Mouse (Mus musculus) v-Abl transformed pro-B cells (cell line): ENCODE data around the gene Evx1.

Experiments
- in situ Hi-C, 2 experiments: fragments of 400-800 bp; cut with MboI; formaldehyde crosslinking; loops; one replicate each; pipeline ENCODE4 v1.15.1; 2025; ENCODE audit not compliant: unreplicated experiment in 2 of 2

The Evx1 gene

DNA sequence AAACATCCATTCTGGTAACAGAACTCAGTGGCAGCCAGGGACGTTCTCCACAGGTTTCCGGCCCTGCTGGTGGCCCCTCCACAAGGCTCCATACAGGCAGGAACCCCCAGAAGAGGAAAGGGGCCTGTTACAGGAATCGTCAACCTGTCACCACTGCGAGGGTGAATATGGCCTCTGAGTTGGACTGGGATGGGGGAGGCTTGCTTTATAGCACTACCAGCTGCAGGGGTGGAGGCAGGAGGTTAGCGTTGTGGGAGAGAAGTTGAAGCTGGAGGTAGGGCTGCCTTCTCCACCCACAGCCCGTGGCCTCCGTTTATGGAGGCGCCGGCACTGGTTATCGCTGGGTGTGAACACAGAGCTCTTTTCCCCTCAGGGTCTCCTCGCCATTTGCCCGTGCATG is 32.2 kb upstream of the Evx1 start:
- in situ Hi-C loops, result no loop called here

DNA sequence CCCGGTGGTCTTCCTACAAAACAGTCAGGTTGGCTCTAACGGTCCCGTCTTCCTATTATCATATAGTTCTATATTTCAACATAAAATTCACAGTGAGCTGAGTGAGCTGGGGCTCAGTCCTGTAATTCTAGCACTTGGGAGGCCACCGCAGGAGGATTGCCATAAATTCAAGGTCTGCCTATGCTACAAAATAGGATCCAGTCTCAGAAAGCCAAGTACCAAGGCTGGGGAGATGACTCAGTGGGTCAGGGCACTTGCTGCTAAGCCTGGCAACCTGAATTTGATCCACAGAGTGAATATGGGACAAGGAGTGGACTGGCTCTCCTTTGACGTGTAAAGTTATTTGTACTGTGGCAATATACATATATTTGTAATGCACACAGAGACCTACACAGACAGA is 29.4 kb upstream of the Evx1 start:
- in situ Hi-C loops, result no loop called here

- in situ Hi-C loops, result no loop called here
Observed at GRCm38 (mm10) chr6:52290186-52290585, 23.1 kb upstream of the Evx1 start.

GRCm38 (mm10) chr6:52291021-52291860 is 22.1 kb upstream of the Evx1 start:
- in situ Hi-C loops, result no loop called here

DNA sequence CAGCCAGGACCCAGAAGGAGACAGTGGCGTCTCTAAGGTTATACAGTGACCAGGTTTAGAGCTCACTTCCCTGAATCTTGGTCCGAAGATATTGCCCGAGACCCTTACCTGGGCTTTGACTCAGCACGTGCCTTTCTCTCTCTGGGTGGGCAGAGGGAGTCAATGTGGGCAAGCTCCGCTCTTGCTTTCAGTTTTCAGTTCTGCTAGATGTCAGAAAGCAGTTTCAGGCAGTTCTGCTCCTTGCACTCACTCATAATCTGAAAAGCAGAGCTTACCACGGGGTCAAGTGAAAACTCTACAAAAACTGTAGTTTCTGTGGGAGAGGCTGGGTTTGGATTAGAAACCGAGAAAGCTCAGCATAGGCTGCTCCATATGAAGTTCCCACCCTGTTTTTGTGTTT is 21.0 kb upstream of the Evx1 start:
- in situ Hi-C loops, result no loop called here

DNA sequence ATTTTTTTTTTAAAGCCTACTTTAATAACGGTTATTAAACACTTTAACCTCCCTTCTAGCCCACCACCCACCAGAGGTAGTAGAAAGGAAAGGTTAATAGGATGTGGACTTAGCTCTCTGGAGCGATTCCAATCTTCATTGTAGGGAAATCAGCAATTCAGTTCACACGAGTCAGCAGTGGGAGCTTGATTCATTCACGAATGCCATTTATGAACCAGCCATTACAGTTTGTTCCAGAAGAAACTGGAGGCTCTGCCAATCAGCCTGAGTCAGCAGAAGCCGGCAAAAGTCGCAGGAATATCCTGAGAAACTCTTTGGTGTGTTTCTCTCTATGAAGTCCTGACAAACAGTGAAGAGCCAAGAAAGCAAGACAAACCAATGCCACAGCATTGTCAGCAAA is 18.7 kb upstream of the Evx1 start:
- in situ Hi-C loops, result no loop called here

- in situ Hi-C loops, result no loop called here
Observed at GRCm38 (mm10) chr6:52298511-52298910, 14.8 kb upstream of the Evx1 start.

GRCm38 (mm10) chr6:52300806-52301205 is 12.5 kb upstream of the Evx1 start:
- in situ Hi-C loops, result loop anchor here in 1 of 2 experiments (10.0 kb wide), 1 partner anchor 424 kb away; no protein-coding TSS in a partner anchor

DNA sequence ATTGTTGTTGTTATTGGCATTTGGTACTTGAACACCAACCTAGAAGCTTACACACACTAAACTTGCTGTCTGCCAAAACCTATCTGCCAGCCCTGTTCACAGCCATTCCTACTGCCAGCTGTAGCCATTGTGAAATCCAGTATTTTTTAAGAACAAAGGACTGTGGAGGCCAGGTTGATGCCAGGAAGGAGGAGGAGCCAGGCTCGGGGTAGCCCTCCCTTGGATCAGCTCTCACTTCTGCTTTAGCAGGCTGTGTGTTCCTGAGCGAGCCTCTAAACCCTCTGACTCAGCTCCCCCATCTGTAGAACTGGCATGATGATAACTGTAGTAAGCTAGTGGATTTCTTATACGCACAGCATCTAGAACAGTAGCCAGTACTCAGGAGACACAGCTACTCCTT is 9.9 kb upstream of the Evx1 start:
- in situ Hi-C loops, result loop anchor here in 1 of 2 experiments (10.0 kb wide), 1 partner anchor 421 kb away; no protein-coding TSS in a partner anchor

GRCm38 (mm10) chr6:52305877-52306389 is 7.4 kb upstream of the Evx1 start:
- in situ Hi-C loops, result loop anchor here (5.0 to 10.0 kb wide), 4 partner anchors 271 to 531 kb away; no protein-coding TSS in a partner anchor

DNA sequence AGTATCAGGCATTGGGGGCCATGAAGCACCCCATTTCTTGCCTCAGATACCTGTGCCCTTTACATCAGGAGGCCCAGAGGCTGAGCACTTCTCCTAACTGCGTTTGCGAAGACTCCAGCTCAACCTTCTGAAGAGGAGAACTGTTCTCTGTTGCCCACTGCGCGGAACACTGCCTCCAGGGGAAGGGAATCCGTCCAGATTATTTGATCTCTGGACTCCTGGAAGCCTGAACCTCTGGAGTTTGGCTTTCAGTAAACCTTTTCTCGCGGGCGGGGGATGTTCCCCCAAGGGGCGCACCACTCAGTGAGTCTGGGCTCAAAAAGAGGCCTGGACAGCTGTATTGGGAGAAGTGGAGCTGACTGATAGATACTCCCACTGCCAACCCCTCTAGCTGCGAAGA is 3.5 kb upstream of the Evx1 start:
- in situ Hi-C loops, result loop anchor here (5.0 to 10.0 kb wide), 4 partner anchors 268 to 528 kb away; no protein-coding TSS in a partner anchor

GRCm38 (mm10) chr6:52310366-52310765 is 2.9 kb upstream of the Evx1 start:
- in situ Hi-C loops, result no loop called here

DNA sequence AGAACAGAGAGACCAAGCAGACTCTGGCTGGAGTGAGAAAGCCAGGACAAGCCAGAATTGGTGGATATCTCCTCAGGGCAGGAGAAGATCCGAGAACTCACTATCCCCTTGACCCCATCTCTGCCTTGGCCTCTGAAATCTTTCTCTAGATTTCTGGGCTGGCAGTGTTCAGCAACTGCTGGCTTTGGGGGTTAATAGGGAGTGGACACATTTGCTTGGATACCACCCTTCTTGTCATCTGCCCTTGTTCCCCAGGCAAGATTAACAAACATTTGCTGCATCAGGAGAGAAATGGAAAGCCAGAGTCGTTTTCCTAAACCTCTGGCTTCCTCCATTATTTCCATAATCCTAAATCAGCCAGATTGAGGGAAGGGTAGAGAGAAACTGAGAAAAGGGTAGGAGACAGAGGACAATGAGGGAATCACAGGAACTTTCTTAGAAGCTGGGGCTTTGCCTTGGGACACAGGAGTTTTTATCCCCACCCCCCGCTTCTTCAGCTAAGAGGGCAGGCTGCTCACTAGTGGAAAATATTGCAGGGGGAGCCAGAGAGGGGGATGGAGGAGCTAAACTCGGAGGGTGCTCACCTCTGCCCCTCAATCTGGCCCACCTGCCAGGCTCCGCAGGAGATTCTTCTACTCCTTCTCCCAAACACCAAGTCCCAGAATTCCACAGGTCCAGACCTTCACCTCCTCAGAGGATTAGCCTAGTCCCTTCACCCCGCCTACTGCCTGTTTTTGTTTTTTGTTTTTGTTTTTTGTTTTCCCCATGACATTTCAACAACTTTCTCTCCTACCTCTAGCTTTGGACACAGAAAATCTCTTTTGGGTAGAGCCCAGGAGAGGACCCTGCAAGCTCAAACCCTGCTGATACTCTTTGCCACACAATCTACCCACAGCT is 1.4 kb upstream of the Evx1 start:
- in situ Hi-C loops, result no loop called here

GRCm38 (mm10) chr6:52312558-52312915 is 761 bp upstream of the Evx1 start:
- in situ Hi-C loops, result no loop called here

DNA sequence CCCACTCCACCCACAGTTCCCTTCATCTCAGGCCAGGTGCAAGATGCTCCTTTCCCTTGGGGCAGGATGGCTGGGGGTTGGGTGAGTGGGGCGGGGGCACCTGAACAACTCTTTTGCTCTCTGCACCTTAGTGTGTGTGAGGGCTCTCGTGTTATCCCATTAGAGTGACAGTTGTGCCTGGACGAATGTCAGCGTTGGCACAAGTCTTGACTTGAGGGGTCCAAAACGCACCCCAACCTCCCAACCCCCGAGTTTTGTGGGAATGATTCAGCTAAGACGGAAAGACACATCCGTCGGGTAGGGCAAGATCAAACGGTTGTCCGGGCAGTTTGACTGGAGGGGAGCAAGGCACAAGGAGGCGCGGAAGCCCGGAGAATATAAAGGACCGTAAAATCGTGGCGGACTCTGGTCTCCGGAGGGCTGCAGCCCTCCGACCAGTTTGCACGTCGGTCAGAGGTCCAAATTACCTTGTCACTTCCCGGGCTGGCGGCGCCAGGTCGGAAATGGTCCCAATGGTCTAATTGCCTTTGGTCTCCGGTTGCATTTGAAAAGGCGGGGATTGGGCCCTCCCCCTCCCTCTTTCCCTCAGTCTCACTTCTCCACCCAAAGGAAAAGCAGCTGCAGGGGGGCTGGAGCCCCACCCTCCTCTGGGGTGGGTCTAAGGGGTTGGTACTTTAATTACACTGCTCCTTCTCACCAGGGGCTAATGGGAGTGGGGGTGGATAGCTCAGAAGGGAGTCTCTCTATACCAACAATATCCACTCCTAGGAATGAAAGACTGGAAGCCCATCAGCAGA is 1.2 kb downstream of the Evx1 start:
- in situ Hi-C loops, result no loop called here

DNA sequence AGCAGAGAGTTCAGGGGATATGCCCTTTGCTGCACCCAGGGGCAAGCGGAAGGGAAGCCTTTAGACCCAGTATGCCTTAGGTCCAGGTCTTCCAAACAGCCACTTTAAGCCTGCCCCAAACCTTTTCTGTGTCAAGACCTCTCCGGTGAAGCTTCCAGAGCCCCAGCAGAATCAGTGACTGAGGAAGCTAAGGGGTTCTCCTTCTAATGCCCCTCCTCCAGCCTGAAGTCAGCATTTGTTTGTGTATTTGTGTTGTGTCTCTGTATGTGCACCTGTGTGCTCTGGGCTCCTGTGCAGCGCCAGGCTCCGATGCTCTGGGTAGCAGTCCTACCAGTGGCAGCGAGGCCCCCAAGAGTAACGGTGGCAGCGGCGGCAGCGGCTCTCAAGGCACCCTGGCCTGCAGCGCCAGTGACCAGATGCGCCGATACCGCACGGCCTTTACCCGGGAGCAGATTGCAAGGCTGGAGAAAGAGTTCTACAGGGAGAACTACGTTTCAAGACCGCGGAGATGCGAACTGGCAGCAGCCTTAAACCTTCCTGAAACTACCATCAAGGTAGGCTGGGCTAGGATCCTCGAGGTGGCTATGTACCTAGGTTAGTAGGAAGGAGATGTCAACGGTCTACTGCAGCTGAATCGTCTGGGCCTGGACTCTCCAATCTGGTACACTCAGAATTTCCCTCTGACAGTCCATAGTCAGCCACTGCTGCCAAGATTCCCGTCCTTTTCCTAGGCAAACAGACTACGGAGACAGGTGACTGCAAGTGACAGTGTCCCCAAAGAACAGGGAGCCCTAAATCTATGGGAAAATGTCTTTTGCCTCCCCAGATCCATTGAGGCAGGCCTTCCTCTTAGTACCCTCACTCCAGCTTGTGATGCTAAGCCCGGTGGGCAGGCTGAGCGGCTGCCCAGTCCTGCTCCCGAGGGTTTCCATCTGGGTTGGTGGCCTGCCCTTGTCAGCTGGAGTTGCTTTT is 2.4 kb downstream of the Evx1 start:
- in situ Hi-C loops, result no loop called here

GRCm38 (mm10) chr6:52316413-52317184 is 3.3 kb downstream of the Evx1 start:
- in situ Hi-C loops, result no loop called here

DNA sequence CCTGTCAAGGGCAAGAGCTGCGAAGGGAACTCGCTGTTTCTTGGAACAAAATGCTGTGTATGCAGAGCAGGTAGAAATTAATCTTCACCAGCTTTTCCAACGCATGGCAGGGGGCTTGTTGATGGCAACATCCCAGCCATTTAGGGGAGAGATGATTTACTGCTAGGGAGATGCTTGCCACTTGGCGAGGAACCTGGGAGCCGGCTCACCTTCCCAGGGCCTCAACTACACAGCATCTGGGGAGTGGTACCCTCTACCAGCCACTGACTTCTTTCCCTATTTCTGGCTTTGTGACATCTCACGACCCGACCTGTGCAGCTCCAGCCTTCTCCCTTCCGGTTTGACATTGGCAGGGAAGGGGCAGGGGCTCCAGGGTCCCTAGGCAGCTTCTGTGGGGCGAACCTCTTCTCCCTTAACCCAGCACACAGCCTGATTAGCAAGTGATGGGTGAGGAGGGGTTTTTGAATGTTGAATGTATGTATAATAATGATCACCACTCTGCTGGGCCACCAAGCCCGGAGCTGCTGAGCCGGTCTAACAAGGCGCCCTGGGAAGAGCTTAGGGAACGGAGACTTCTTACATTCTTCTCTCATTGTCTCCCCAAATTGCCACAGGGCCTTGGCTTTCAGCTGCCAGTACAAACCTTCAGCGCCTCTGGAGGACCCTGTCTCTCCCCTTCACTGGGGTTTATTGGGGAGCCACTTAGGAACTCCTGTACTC is 4.3 kb downstream of the Evx1 start:
- in situ Hi-C loops, result no loop called here
